Mouse (Mus musculus) limb, embryonic 14.5 days (tissue): ENCODE measurements at regions not wholly inside any gene's neighbourhood (a gene's known extent, or its start where the extent isn't known, plus 50 kb on each side); places are given as distances from the start of the nearest gene placed in this dataset.

Source experiments
- ATAC-seq: fragments of 200-750 bp; cut with Nextera tagmentation; 2 replicates; pipeline ENCODE4 v1.8.0; 2017; ENCODE audit warnings: low read depth, moderate number of reproducible peaks, moderate TSS enrichment; ENCODE audit not compliant: low FRiP score
- DNase-seq: peaks from one replicate; pipeline ENCODE4 v3.0.0-alpha.2; 2015; ENCODE audit warnings: low spot score
- H3K27ac ChIP-seq: fragments of 300-500 bp; sonication (generic); replicated peaks from 2 replicates; pipeline ENCODE4 v1.5.1; 2014; ENCODE audit warnings: low read depth, mild to moderate bottlenecking, low read length, moderate library complexity, mixed read lengths
- H3K27me3 ChIP-seq: fragments of 300-500 bp; sonication (generic); 2 replicates; pipeline ENCODE4 v1.6.1; 2014; ENCODE audit warnings: low read length, mixed read lengths; ENCODE audit not compliant: control insufficient read depth, insufficient read depth
- H3K36me3 ChIP-seq: fragments of 300-500 bp; sonication (generic); 2 replicates; pipeline ENCODE4 v1.6.1; 2014; ENCODE audit warnings: mild to moderate bottlenecking, low read length, moderate library complexity, mixed read lengths; ENCODE audit not compliant: control insufficient read depth, insufficient read depth
- H3K4me1 ChIP-seq: fragments of 300-500 bp; sonication (generic); 2 replicates; pipeline ENCODE4 v1.6.1; 2014; ENCODE audit warnings: antibody characterized with exemption, low read length, mixed read lengths; ENCODE audit not compliant: control insufficient read depth, insufficient read depth
- H3K4me2 ChIP-seq: fragments of 300-500 bp; sonication (generic); replicated peaks from 2 replicates; pipeline ENCODE4 v1.6.1; 2014; ENCODE audit warnings: low read depth, mild to moderate bottlenecking, low read length, moderate library complexity; ENCODE audit not compliant: severe bottlenecking
- H3K4me3 ChIP-seq: fragments of 300-500 bp; sonication (generic); replicated peaks from 2 replicates; pipeline ENCODE4 v1.5.1; 2014; ENCODE audit warnings: low read length
- H3K9ac ChIP-seq: fragments of 300-500 bp; sonication (generic); 2 replicates; pipeline ENCODE4 v1.6.1; 2014; ENCODE audit warnings: mild to moderate bottlenecking, low read depth, low read length, moderate library complexity; ENCODE audit not compliant: severe bottlenecking
- H3K9me3 ChIP-seq: fragments of 300-500 bp; sonication (generic); 2 replicates; pipeline ENCODE4 v1.6.1; 2016; ENCODE audit warnings: low read length; ENCODE audit not compliant: control insufficient read depth
- POLR2A ChIP-seq: fragments of 200-500 bp; IDR thresholded peaks from 2 replicates; pipeline ENCODE4 v1.8.0; 2012; ENCODE audit warnings: inconsistent platforms, mild to moderate bottlenecking, moderate library complexity, borderline replicate concordance; ENCODE audit not compliant: insufficient read depth, insufficient read length; ENCODE audit errors: extremely low read depth
- WGBS: fragments of 180-500 bp; shearing (Covaris S2); extraction: QIAGEN DNeasy Blood & Tissue Kit; methylation state at CpG from one replicate; pipeline ENCODE4 v1.1.7; 2014; 5-methylcytosine and 5-hydroxymethylcytosine counted together

DNA sequence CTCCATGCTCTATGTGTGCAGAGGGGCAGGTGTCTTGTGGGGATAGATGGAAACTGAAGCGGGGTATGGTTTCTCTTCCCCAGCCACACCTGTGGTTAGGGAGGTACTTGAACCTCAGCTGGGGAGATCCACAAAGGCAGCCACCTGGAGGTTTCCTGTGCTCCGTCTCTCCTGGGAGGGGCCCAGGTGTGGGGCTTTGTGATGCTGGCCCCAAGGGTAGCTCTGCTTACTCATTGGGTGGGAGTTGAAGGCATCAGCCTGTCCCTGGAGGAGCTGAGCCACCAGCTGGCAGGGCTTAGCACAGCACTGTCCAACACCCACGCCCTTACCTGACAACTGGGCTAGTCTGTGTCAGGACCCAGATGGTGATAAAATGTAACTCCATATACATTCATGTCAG is 81.4 kb downstream of the Lhx2 start:
- Histone ChIP-seq H3K9me3 (no peaks in the 10 kb centered on the region), H3K27me3 (no peaks in the 10 kb centered on the region), H3K4me2 (no peak overlapping the region), H3K9ac (no peak overlapping the region), H3K27ac (no peak overlapping the region), H3K36me3 (no peaks in the 10 kb centered on the region), H3K4me3 (no peak overlapping the region), H3K4me1 (peaks cover 10% of the 10 kb centered on the region)
- no peak for TF ChIP-seq POLR2A
- no peak for ATAC-seq
- no peak for DNase-seq
- 59% methylated on average over 2 of the region's 3 CpGs for WGBS

GRCm38 (mm10) chr2:38422406-38422805 is 83.3 kb downstream of the Lhx2 start:
- Histone ChIP-seq H3K4me1 (peaks cover 10% of the 10 kb centered on the region), H3K36me3 (no peaks in the 10 kb centered on the region), H3K27me3 (no peaks in the 10 kb centered on the region), H3K27ac (no peak overlapping the region), H3K4me2 (no peak overlapping the region), H3K9ac (no peak overlapping the region), H3K9me3 (no peaks in the 10 kb centered on the region), H3K4me3 (no peak overlapping the region)
- ATAC-seq: no peak
- 91% methylated on average over 3 of the region's 3 CpGs for WGBS
- no peak for DNase-seq
- TF ChIP-seq POLR2A: no peak

DNA sequence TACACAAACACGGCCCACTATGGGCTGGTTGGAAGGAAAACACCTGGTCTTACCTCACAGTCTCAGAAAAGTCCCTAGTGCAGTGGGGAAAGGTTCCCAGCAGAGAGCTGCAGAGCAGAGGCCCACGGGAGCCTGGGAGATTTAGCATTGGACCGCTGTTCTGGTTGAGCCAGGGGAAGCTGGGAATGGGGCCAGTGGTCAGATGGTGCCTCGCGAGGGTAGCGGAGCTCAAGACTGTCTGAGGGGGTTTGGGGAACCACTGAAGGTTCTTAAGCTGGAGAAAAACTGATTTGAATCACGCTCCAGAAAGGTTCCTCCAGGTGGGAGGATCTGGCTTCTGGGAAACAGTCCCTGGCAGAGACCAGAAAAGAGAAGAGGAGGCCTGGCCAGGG is 84.8 kb downstream of the Lhx2 start:
- 24% methylated on average over 7 of the region's 7 CpGs for WGBS
- Histone ChIP-seq H3K27ac (no peak overlapping the region), H3K9ac (peak overlapping the region; percentile 25; the same call in 1 of the 2 replicates), H3K4me2 (peak overlapping the region; percentile 45), H3K4me3 (peak overlapping the region; percentile 10; the same call in 1 of the 2 replicates), H3K4me1 (peaks cover 10% of the 10 kb centered on the region), H3K9me3 (no peaks in the 10 kb centered on the region), H3K27me3 (no peaks in the 10 kb centered on the region), H3K36me3 (no peaks in the 10 kb centered on the region)
- no peak for ATAC-seq
- DNase-seq: no peak
- no peak for TF ChIP-seq POLR2A

DNA sequence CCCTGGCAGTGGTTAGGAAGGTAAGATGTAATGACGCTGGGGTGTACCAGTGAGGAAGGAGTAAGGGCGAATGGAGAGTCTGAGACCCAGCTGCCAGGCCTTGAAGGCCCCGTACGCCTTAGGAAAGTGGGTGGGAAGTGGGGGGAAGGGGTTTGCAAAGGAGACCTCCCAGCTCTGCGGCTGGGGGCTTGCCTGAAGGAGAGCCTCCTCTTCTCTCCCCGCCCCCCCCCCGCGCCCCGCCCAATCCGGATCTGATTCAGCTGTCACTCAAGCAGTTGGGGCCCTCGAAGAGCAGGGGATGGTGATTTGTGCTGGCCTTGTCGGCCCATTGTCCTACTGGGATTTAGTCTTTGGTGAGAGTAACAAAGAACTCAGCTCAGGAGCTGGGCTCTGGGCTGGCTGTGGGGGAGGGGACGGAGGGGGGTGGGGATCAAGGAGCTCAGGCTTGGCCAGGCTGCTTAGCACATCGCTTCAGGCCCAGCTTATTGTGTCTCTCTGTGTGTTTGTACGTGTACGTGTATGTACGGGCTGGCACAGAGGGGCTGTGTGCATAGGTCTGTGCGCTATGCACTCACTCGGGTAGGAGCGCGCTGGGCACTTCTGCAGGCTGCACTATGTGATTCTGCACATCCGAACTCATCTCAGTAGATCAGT is 85.3 kb downstream of the Lhx2 start:
- H3K9ac ChIP-seq: peak overlapping the region; percentile 25; the same call in 1 of the 2 replicates

GRCm38 (mm10) chr2:38424976-38425375 is 85.9 kb downstream of the Lhx2 start:
- Histone ChIP-seq H3K27ac (no peak overlapping the region), H3K4me1 (peaks cover 10% of the 10 kb centered on the region), H3K27me3 (no peaks in the 10 kb centered on the region), H3K9ac (no peak overlapping the region), H3K4me2 (peak overlapping the region; percentile 45), H3K36me3 (no peaks in the 10 kb centered on the region), H3K4me3 (no peak overlapping the region), H3K9me3 (no peaks in the 10 kb centered on the region)
- DNase-seq (no peak), ATAC-seq (no peak)
- no peak for TF ChIP-seq POLR2A
- WGBS: 30% methylated on average over 9 of the region's 9 CpGs

More for the DNA sequence above, 85.3 kb downstream of the Lhx2 start:
- TF ChIP-seq POLR2A: no peak
- no peaks in the 10 kb centered on the region for H3K9me3 ChIP-seq
- peak overlapping the region; percentile 45 for H3K4me2 ChIP-seq
- no peak for DNase-seq
- peak; percentile 17; the same call in 1 of the 2 replicates for ATAC-seq
- no peaks in the 10 kb centered on the region for H3K27me3 ChIP-seq
- H3K27ac ChIP-seq: no peak overlapping the region
- H3K4me1 ChIP-seq: peaks cover 10% of the 10 kb centered on the region
- no peaks in the 10 kb centered on the region for H3K36me3 ChIP-seq
- peak overlapping the region; percentile 10; the same call in 1 of the 2 replicates for H3K4me3 ChIP-seq
- 4% methylated on average over 18 of the region's 22 CpGs for WGBS
